Mouse (Mus musculus) cerebellum, postnatal 10 days (tissue): Measurements from ENCODE around the gene Kcnk4.
"Not testable (repeated sequence)": the region's sequence is repeated elsewhere in the genome, so short reads cannot be mapped to it uniquely, and the experiment has no call there.

ENCODE experiments used
- DNase-seq, 2 experiments: peaks; one replicate each; pipeline ENCODE4 v3.0.0; 2021; ENCODE audit warnings: mixed read lengths in 2 of 2

Kcnk4 gene

DNA sequence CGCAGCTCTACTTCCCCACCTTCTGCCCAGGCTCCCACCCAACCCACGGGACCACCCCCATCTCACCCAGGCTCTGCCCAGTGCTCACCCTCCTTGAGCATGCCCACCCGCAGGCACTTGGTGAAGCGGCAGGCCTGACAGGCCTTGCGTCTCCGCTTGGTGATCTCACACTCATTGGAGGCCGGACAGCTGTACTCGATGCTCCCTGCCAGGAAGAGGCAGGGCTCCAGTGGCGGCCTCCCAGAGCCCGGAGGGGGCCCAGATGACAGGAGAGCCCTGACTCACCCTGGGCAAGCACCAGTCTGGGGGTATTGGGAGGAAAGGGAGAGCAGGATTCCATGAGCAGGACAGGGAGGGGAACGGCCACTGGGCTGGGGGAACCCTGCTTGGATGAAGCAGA, 20.3 kb downstream of the Kcnk4 start:
- peak in 1 of 2 experiments; percentile 41 for DNase-seq

- DNase-seq = no peak
Observed at GRCm38 (mm10) chr19:6913036-6913435, 21.3 kb downstream of the Kcnk4 start.

DNA sequence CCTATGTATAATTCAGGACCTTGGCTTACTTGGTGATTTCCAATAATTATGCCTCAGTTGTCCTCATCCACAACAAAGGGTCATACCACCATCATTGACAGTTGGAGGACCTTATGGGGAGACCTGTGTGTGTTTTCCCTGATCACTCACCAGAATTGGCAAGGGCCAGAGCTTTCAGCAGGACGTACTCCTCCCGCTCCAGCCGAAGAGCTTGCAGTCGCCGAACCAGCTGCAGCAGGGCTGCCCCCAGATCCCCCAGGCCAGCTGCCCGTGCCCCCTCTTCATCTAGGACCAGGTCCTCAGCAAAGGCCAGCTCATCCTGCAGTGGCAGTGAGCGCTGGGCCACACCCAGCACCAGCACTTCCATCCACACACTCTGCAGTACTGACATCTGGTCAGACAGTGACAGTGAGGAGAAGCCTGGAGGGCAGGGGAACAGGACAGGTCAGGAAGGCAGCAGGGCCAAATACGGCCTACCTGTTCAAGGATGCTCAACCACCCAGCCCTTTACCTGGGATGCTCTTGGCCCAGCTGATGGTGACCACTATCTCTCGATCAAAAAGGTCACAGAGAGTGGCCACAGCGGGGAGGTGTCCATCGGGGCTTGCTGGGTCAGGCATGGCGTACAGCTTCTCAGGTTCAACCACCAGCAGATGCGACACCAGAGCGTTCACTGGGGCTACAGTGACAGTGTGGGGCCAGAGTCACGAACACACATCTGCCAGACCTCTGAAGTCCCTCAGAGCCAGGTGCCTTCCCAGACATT, 21.9 kb downstream of the Kcnk4 start:
- no peak for DNase-seq

- DNase-seq = peak in 1 of 2 experiments; percentile 28
Observed at GRCm38 (mm10) chr19:6911101-6912074, 22.9 kb downstream of the Kcnk4 start.

- DNase-seq = peak; percentile 63 to 69
Observed at GRCm38 (mm10) chr19:6910306-6910705, 24.0 kb downstream of the Kcnk4 start.

GRCm38 (mm10) chr19:6909507-6910289, 24.6 kb downstream of the Kcnk4 start, which contains the start of the genes Trmt112 and Prdx5:
TSS of gene Trmt112 (plus strand) at chr19:6909698.
TSS of gene Prdx5 (minus strand) at chr19:6910106.
- peak; percentile 92 to 96 for DNase-seq

DNA sequence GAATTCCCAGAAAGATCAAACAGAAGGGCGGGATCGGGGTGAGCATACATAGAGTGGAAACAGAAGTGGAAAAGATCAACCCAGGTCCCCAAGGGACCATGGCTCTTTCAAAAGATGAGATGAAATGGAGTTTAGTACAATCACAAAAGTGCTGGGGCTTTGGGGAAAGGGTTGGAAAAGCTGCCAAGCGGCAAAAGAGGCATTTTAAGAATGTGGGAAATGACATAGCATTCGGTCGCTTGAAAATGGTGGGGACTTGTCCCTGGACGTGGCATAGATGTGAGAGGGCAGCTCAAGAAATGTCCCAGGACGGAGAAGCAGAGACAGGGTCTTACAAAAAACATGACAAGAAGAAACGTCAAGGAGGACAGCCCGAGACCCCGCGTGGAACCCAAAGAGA, 25.3 kb downstream of the Kcnk4 start:
- DNase-seq = no peak

DNA sequence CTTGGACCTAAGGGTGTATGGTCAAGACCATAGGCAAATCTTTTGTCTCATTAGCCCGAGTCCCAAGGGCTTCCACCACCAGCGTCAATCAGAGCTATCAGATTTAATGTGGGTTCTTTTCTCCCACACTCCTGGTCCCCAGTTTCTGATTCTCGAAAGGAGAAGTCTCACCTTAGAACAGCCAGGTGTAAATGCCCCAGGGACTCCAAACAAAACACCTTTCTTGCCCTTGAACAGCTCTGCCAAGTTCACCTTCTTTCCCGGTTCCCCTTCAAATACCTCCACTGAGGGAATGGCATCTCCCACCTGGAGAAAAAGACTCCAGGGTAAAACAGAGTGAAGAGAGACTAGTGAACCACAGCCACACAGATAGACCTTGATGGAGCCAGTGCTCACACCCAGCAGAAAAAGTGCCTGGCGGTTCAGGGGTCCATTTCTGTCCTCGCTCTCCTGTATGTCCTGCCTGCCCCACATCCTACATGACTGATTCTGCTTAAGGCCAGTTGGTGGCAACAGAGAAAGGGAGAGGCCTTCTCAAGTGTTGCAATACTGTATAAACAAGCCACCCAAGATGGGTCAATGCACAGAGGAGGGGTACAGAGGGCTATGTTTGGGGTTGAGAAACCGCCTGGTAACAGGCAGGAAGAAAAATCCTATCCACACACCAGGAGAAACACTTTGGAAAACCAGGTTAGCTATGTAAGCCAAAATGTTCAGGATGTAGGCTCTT, 26.3 kb downstream of the Kcnk4 start:
- no peak for DNase-seq

DNA sequence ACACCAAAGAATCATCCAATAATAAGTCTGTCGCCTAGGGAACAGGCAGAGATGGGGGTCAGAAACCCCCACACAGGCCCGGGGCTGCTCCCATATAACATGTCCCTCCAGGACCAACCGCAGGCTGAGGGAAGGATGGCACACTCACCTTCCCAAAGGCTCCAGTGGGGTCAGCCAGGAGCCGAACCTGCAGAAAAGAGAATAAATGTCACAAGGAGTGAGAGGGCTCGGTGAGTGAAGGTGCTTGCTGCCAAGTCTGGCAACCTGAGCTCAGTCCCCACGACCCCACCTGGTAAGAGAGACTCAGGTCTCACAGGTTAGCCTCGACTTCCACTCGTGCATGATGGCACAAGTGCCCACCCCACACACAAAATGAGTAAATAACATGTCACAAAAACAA, 27.2 kb downstream of the Kcnk4 start:
- no peak for DNase-seq

DNA sequence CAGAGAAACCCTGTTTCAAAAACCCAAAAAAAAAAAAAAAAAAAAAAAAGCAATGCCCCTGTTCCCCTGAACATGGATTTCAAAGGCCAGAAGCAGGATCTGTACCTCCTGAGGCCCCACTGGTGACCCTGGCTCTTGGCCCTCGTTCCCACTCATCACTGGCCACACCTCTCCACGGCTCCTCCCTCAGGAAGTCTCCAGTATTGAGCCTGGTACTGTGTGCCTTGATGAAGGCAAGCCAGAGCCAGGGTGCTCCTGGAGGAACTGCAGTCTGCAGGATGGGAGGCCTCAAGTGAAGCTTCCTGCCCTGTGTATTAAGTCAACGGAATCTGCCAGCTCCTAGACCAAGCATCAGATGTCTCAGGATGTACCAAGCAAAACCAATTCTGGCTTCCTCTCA, 28.1 kb downstream of the Kcnk4 start:
- DNase-seq = no peak

DNA sequence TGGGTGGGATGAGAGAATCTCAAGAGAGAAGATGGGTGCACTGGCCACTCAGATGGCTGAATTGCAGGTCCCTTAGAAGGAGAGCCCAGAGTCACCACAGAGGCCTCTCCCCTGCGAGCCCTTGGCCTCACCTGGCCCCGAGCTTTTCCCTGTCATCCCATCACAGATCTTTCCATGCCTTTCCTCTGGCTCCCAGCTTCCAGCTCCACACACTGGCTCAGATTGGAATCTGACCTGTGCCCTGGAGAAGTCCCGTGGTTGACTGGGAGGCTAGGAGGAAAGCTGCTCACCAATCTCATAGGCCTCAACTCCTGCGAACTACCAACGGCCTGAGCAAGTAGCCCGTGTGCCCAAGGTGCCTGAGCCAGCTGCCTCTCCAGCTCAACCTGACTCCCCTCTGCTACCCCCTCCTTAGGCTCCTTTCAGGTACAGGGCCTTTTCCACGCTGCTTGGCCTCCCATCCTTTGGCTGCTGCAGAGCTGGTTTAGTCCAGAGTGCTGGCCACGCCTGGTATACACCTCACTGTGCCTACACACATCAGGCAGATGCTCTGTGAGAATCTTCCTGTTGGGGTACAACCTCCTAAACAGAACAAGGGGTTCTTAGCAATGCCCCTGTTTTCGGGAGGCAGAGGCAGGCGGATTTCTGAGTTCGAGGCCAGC, 28.7 kb downstream of the Kcnk4 start:
- no peak for DNase-seq

DNA sequence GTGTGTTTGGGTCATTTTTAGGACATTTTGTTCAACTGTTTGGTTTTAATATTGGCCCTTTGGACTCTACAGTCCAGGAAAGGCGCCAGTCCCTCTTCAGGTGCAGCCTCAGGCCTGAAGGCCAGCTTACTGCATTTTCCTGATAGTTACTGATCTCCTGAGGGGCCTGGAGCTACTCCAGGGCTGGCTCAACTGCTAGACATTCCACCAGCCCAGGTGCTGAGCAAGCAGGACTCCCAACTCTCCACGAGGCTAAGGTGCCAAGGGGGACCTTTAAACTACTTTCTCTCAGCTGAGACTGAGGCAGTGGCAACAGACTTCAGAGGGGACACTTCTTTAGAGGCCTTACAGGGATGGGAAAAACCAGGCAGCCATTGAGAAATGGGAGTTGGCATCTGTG, 29.5 kb downstream of the Kcnk4 start:
- no peak for DNase-seq

GRCm38 (mm10) chr19:6903031-6903430, 31.3 kb downstream of the Kcnk4 start:
- no peak for DNase-seq

DNA sequence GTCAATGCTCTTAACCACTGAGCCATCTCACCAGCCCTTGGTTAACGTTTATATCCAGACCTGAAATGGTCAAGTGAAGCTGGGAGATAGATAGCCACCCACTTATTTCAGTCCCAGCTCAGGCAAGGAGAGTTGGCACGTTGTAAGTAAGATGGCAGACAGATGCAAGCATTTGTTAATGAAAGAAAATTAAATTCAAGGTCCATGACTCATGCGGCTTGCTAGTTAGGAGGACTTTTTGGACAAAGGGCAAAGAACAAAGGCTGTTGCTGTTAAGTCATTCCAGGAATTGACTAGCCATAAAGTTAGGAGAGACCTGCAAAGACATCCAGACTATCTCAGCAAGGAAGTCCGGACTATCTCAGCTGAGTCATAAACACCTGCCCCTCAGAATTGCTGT, 34.7 kb downstream of the Kcnk4 start:
- no peak for DNase-seq

DNA sequence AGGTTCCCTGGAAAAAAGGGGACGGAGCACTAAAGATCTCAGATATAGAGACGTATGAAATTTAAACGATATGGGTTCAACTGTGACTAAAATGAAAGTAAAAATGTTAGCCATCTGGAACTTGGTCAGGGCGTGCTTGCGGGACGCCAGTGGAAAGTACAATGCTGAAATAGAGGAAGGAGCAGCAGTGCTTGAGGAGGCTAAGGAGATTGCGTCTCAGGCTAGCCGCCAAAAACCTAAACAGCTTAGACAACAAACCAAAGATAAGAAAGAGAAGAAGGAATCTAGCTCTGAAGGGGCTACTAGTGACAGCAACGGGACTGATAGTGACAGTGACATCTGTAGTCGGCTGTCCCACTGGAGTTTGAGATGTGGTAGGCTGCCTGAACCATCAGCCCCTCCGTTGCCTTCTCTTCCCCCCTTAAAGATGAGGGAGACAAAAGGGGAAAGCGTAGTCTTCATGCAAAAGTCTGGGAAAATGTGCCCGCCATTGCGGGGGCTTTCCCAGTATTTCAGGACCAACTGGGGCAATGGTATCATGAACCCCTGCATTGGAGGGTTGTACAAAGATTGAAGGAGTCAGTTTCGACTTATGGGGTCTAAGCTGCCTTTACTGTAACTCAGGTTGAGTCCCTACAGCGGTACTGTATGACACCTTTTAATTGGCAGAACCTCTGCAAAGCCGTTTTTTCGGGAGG, 38.6 kb downstream of the Kcnk4 start:
- DNase-seq = not testable (repeated sequence)

DNA sequence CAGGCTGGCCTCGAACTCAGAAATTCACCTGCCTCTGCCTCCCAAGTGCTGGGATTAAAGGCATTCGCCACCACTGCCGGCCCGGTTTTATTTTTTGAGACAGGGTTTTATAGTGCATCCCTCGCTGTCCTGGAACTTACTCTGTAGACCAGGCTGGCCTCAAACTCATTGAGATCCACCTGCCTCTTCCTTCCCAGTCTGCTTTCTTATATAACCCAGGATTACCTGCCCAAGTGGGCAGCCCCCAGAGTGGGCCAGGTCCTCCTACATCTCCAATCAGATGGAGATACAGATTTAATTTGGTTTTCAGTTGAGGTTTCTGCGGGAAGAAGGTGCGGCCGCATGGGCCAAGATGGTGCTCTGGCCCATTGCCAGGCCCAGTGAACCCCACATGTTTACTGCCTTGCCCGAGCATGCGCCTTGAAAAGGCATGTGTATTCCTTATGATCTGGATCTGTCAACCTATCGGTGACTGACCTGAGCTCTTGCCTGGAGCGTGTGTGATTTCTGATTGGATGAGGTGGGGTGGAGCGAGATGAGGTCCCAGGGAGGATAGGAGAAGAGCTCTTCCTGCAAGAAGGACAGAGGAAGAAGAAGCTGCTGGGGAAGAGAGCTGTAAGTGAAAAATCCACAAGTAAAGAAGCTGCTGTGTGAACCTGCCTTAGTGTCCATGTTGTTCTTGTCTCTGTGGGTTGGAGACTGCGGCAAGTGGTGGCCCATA, 40.4 kb downstream of the Kcnk4 start:
- DNase-seq = no peak

DNA sequence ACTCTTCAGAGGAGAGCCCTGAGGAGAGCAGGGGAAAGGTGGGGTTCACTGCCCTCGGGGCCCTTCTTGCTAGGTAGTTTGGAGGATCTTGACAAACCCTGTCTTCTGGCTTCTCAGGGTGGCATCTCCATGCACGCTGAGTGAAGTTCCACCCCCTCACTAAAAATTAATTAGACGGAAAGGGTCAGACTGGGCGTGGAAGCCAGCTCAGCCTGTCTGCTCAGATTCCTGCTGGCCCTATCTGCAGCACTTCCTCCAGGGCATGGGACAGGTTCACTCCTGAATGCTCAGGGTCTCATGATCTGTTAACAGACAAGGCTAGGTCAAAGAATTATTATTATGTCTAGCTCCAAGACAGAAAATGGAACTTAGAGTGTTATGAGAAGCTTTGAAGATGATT, 41.8 kb downstream of the Kcnk4 start:
- no peak for DNase-seq

DNA sequence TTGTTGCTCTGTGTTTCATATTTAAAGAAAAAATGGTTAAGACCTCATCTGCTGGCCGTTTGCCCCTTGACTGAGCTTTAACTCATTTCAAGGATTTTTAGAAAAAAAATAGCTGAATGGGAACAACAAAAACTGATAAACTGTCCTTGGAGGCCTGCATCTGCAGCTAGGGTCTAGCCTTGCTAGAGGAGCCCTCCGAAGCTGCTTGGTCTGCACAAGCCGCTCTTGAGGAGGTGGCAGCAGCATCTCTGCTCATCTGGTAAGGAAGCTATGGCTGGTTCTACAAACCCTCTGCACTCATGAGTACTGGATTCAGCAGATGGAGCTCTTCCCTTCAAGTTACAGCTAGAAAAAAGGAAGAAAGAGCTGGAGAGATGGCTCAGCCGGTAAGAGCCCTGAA, 56.4 kb downstream of the Kcnk4 start:
- DNase-seq = no peak

DNA sequence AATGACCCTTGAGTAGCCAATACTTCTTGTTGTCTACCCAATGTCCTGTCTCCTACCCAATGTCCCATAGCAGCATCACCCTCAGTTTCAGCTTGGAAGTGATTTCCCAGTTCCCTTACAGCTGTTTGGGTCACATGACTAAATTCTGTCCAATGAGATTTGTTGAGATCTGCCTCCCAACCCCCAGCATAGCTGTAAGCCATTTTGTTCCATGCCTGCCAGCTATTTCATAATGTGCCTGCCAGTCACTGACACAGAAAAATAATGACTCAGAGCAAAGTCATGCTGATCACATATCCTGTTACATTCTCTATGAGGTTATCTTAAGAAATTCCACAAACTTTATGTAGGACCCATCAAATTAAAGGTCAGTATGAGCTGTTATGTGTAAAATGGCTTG, 57.5 kb downstream of the Kcnk4 start:
- DNase-seq = no peak

- DNase-seq = no peak
Observed at GRCm38 (mm10) chr19:6875834-6876233, 58.5 kb downstream of the Kcnk4 start.
